Mouse (Mus musculus): ENCODE measurements at regions not wholly inside any gene's neighbourhood (a gene's known extent, or its start where the extent isn't known, plus 50 kb on each side); places are given as distances from the start of the nearest gene placed in this dataset.
"Not testable (repeated sequence)": the region's sequence is repeated elsewhere in the genome, so short reads cannot be mapped to it uniquely, and the experiment has no call there.

DNA sequence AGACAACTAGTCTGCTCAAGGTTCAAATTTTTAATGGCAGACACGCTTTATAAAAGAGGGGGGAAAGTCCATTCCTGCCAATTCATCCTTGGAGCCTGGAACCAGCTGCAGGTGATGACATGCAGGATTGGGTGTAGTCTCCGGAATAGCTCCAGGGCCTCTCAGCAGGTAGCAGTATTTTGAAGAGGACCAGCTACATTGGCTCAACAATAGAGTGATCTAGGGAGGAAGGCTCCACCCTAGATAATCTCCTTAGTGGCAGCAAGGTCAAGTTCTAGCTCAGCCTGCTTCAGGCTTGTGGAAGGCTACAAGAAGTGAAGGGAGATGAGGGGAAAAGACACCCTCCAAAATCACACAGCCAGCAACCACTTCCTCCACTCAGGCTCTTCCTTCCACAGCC is 1405.1 kb downstream of the 4930444P10Rik start:
- H3K4me1 ChIP-seq (replicated peaks; ENCODE audit: insufficient read depth, low read length); DNase-seq (ENCODE audit: low spot score); H3K27me3 ChIP-seq (ENCODE audit: insufficient read depth, low read length); H3K4me2 ChIP-seq (ENCODE audit: low read length); H3K36me3 ChIP-seq (ENCODE audit: insufficient read depth, low read length); H3K9me3 ChIP-seq (replicated peaks; ENCODE audit: low read length); H3K4me3 ChIP-seq (replicated peaks; ENCODE audit: low read depth, low read length); H3K27ac ChIP-seq; H3K9ac ChIP-seq (ENCODE audit: low read depth, low read length); ATAC-seq (replicated peaks; ENCODE audit: low FRiP score, low read depth): not testable (repeated sequence)
- 88% methylated on average over 2 of the region's 2 CpGs for WGBS

- no peak overlapping the region for H3K4me3 ChIP-seq (replicated peaks; ENCODE audit: low read depth, low read length)
- 29% methylated on average over 2 of the region's 2 CpGs for WGBS
- TF ChIP-seq CTCF (IDR thresholded peaks at IDR 0.05; ENCODE audit: low read depth) = peak; percentile 54; the same call in 1 of the 2 replicates
- DNase-seq (ENCODE audit: low spot score) (peak; percentile 57), ATAC-seq (replicated peaks; ENCODE audit: low FRiP score, low read depth) (no peak)
- H3K9ac ChIP-seq (ENCODE audit: low read depth, low read length) = no peak overlapping the region
- H3K4me1 ChIP-seq (replicated peaks; ENCODE audit: insufficient read depth, low read length) = no peaks in the 10 kb centered on the region
- no peaks in the 10 kb centered on the region for H3K9me3 ChIP-seq (replicated peaks; ENCODE audit: low read length)
- H3K27me3 ChIP-seq (ENCODE audit: insufficient read depth, low read length) = no peaks in the 10 kb centered on the region
- no peak overlapping the region for H3K27ac ChIP-seq
- H3K4me2 ChIP-seq (ENCODE audit: low read length) = no peak overlapping the region
- no peaks in the 10 kb centered on the region for H3K36me3 ChIP-seq (ENCODE audit: insufficient read depth, low read length)
These were observed 1407.0 kb downstream of the 4930444P10Rik start for GRCm38 (mm10) chr1:14686172-14686571.

DNA sequence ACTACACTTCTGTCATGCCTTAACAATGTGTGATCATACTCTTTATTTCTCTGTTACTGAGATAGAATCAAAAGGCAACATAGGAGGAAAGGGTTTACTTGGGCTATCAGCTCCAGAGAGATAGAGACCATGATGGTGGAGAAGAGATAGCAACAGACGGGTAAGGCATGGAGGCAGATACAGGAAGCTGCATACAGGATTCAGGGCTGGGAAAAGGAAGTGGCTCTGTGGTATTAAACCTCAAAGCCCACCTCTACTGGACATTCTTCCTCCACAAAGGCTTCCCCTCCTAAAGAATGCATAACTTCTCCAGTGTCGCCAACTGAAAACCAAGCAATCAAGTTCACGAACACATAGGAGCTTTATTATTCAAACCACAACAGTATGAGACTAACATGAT is 1412.7 kb downstream of the 4930444P10Rik start:
- ATAC-seq (replicated peaks; ENCODE audit: low FRiP score, low read depth) = no peak
- no peak for DNase-seq (ENCODE audit: low spot score)
- no peak for TF ChIP-seq CTCF (IDR thresholded peaks at IDR 0.05; ENCODE audit: low read depth)
- Histone ChIP-seq H3K9ac (ENCODE audit: low read depth, low read length) (no peak overlapping the region), H3K27me3 (ENCODE audit: insufficient read depth, low read length) (no peaks in the 10 kb centered on the region), H3K4me1 (replicated peaks; ENCODE audit: insufficient read depth, low read length) (no peaks in the 10 kb centered on the region), H3K9me3 (replicated peaks; ENCODE audit: low read length) (no peaks in the 10 kb centered on the region), H3K4me2 (ENCODE audit: low read length) (no peak overlapping the region), H3K36me3 (ENCODE audit: insufficient read depth, low read length) (no peaks in the 10 kb centered on the region), H3K27ac (no peak overlapping the region), H3K4me3 (replicated peaks; ENCODE audit: low read depth, low read length) (no peak overlapping the region)
- WGBS = 84% methylated on average over 3 of the region's 3 CpGs

- no peak for TF ChIP-seq CTCF (IDR thresholded peaks at IDR 0.05; ENCODE audit: low read depth)
- Histone ChIP-seq H3K9me3 (replicated peaks; ENCODE audit: low read length) (no peaks in the 10 kb centered on the region), H3K4me1 (replicated peaks; ENCODE audit: insufficient read depth, low read length) (no peaks in the 10 kb centered on the region), H3K4me2 (ENCODE audit: low read length) (no peak overlapping the region), H3K9ac (ENCODE audit: low read depth, low read length) (no peak overlapping the region), H3K27me3 (ENCODE audit: insufficient read depth, low read length) (no peaks in the 10 kb centered on the region), H3K36me3 (ENCODE audit: insufficient read depth, low read length) (no peaks in the 10 kb centered on the region), H3K4me3 (replicated peaks; ENCODE audit: low read depth, low read length) (no peak overlapping the region), H3K27ac (no peak overlapping the region)
- peak; percentile 52 for DNase-seq (ENCODE audit: low spot score)
- WGBS = 18% methylated on average over 6 of the region's 6 CpGs
- no peak for ATAC-seq (replicated peaks; ENCODE audit: low FRiP score, low read depth)
These were observed 1420.6 kb downstream of the 4930444P10Rik start for GRCm38 (mm10) chr1:14672393-14672999.

- Histone ChIP-seq H3K9me3 (replicated peaks; ENCODE audit: low read length) (no peaks in the 10 kb centered on the region), H3K4me1 (replicated peaks; ENCODE audit: insufficient read depth, low read length) (no peaks in the 10 kb centered on the region), H3K27ac (no peak overlapping the region), H3K36me3 (ENCODE audit: insufficient read depth, low read length) (no peaks in the 10 kb centered on the region), H3K27me3 (ENCODE audit: insufficient read depth, low read length) (no peaks in the 10 kb centered on the region), H3K4me2 (ENCODE audit: low read length) (no peak overlapping the region), H3K4me3 (replicated peaks; ENCODE audit: low read depth, low read length) (no peak overlapping the region), H3K9ac (ENCODE audit: low read depth, low read length) (no peak overlapping the region)
- no peak for TF ChIP-seq CTCF (IDR thresholded peaks at IDR 0.05; ENCODE audit: low read depth)
- ATAC-seq (replicated peaks; ENCODE audit: low FRiP score, low read depth) (no peak), DNase-seq (ENCODE audit: low spot score) (peak; percentile 41)
- 24% methylated on average over 6 of the region's 6 CpGs for whole genome bisulfite sequencing
These were observed 1430.3 kb downstream of the 4930444P10Rik start for GRCm38 (mm10) chr1:14662706-14663312.

GRCm38 (mm10) chr1:14661854-14662253 is 1431.3 kb downstream of the 4930444P10Rik start:
- Histone ChIP-seq H3K9me3 (replicated peaks; ENCODE audit: low read length) (no peaks in the 10 kb centered on the region), H3K27me3 (ENCODE audit: insufficient read depth, low read length) (no peaks in the 10 kb centered on the region), H3K27ac (no peak overlapping the region), H3K4me1 (replicated peaks; ENCODE audit: insufficient read depth, low read length) (no peaks in the 10 kb centered on the region), H3K4me2 (ENCODE audit: low read length) (no peak overlapping the region), H3K36me3 (ENCODE audit: insufficient read depth, low read length) (no peaks in the 10 kb centered on the region), H3K4me3 (replicated peaks; ENCODE audit: low read depth, low read length) (no peak overlapping the region), H3K9ac (ENCODE audit: low read depth, low read length) (no peak overlapping the region)
- TF ChIP-seq CTCF (IDR thresholded peaks at IDR 0.05; ENCODE audit: low read depth) = no peak
- WGBS = 20% methylated on average over 2 of the region's 2 CpGs
- ATAC-seq (replicated peaks; ENCODE audit: low FRiP score, low read depth) (peak; percentile 68; the same call in 1 of the 2 replicates), DNase-seq (ENCODE audit: low spot score) (peak; percentile 82)
